Mouse (Mus musculus): Measurements from ENCODE around the gene Nek7.

GRCm38 (mm10) chr1:138637850-138638249 lies 17.9 kb upstream of the Nek7 start:
- no peak for TF ChIP-seq POLR2A (IDR thresholded peaks at IDR 0.05; ENCODE audit: control insufficient read depth, extremely low read depth, insufficient read depth, low read length, poor library complexity)
- TF ChIP-seq CTCF (IDR thresholded peaks at IDR 0.05; ENCODE audit: borderline replicate concordance, control insufficient read depth, extremely low read depth, insufficient read depth, low read length, poor library complexity) = no peak

All from thymus, adult 2 months (tissue).